In the genomic region with DNA sequence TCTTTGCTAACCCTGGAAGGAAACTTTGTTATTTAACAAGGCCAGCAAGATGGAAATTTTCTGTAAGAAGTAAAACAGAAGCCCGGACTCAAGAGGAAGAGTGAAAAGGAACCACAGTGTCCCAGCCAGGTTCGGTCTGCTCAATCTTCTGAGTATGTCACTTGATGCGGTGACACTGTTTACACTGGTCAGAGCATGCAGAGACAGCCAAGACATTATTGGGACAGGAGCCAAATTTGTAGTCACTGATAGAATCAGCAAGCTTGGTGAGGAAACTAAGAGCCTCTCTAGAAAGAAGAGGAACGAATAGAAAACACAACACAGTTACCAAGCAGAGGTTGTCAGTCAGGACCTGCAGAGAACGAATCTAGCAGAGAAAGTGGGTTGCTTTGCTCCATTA, we compare ENCODE assay signal across 11 mouse cellular contexts.
A peak's percentile ranks its signal among the peaks of the same experiment; 100 is the strongest.
DNase-seq lines count a peak whose midpoint lies in the region; ATAC-seq and TF ChIP-seq lines count a peak whose summit lies in the region.
"Had no signal": no experiment of that assay in that cellular context is flagged by ENCODE, and none has a peak within 500 bp of the region (broad histone marks: within the 10 kb centered on the region; RNA-seq: fewer than 3 reads in every experiment).

No protein-coding gene starts in this region.

- 71% methylated on average over 5 of the region's 5 CpGs for WGBS in kidney, postnatal 0 days
- 77% methylated on average over 5 of the region's 5 CpGs for WGBS in kidney, embryonic 15.5 days
- 88% methylated on average over 5 of the region's 5 CpGs for WGBS in midbrain, embryonic 13.5 days

- no peak overlapping the region for H3K27ac ChIP-seq in kidney, postnatal 0 days
- no peak overlapping the region for H3K27ac ChIP-seq in kidney, embryonic 15.5 days
- H3K27ac ChIP-seq in midbrain, embryonic 13.5 days = no peak overlapping the region
- H3K27ac ChIP-seq: limb, embryonic 12.5 days had no signal

- H3K4me2 ChIP-seq in kidney, postnatal 0 days (ENCODE audit: low read length) = no peak overlapping the region
- no peak overlapping the region for H3K4me2 ChIP-seq in kidney, embryonic 15.5 days
- H3K4me2 ChIP-seq in midbrain, embryonic 13.5 days (replicated peaks) = no peak overlapping the region
- H3K4me2 ChIP-seq: limb, embryonic 12.5 days had no signal

- DNase-seq in gastrocnemius, adult 18-20 months (ENCODE audit: low spot score) = peak; percentile 72
- DNase-seq in gastrocnemius, adult 8-10 months (ENCODE audit: low spot score in 2 of 2) = no peak
- DNase-seq in kidney, postnatal 0 days (ENCODE audit: low spot score) = peak; percentile 4
- peak; percentile 66 for DNase-seq in adipocyte (ENCODE audit: low spot score)
- DNase-seq in lung, postnatal 36 days = peak; percentile 28
- no peak for DNase-seq in layer of hippocampus, postnatal 14 days (ENCODE audit: low spot score in 2 of 2)
- DNase-seq: kidney, postnatal 25 days; layer of hippocampus, postnatal 36 days had no signal

- no peak overlapping the region for H3K4me3 ChIP-seq in kidney, postnatal 0 days (replicated peaks; ENCODE audit: low read depth, low read length)
- no peak overlapping the region for H3K4me3 ChIP-seq in kidney, embryonic 15.5 days (replicated peaks)
- no peak overlapping the region for H3K4me3 ChIP-seq in midbrain, embryonic 13.5 days (replicated peaks)
- H3K4me3 ChIP-seq: limb, embryonic 12.5 days had no signal

- TF ChIP-seq CTCF in kidney, postnatal 0 days (IDR thresholded peaks at IDR 0.05; ENCODE audit: low read depth) = no peak

- H3K9ac ChIP-seq in kidney, postnatal 0 days (ENCODE audit: low read depth, low read length) = no peak overlapping the region
- H3K9ac ChIP-seq in kidney, embryonic 15.5 days = no peak overlapping the region
- no peak overlapping the region for H3K9ac ChIP-seq in midbrain, embryonic 13.5 days (replicated peaks)
- H3K9ac ChIP-seq: limb, embryonic 12.5 days had no signal

- no peak for ATAC-seq in kidney, postnatal 0 days (replicated peaks; ENCODE audit: low FRiP score, low read depth)
- ATAC-seq in kidney, embryonic 15.5 days (replicated peaks; ENCODE audit: low FRiP score) = no peak
- ATAC-seq in midbrain, embryonic 13.5 days = no peak

- H3K4me1 ChIP-seq in kidney, postnatal 0 days (replicated peaks; ENCODE audit: insufficient read depth, low read length) = no peaks in the 10 kb centered on the region
- no peaks in the 10 kb centered on the region for H3K4me1 ChIP-seq in kidney, embryonic 15.5 days
- H3K4me1 ChIP-seq in midbrain, embryonic 13.5 days (replicated peaks) = no peaks in the 10 kb centered on the region; the same call in 1 of the 2 replicates
- H3K4me1 ChIP-seq: limb, embryonic 12.5 days had no signal

- no peaks in the 10 kb centered on the region for H3K9me3 ChIP-seq in kidney, postnatal 0 days (replicated peaks; ENCODE audit: low read length)
- H3K9me3 ChIP-seq in kidney, embryonic 15.5 days (replicated peaks) = no peaks in the 10 kb centered on the region
- H3K9me3 ChIP-seq in midbrain, embryonic 13.5 days = no peaks in the 10 kb centered on the region
- H3K9me3 ChIP-seq: limb, embryonic 12.5 days had no signal

- no peaks in the 10 kb centered on the region for H3K36me3 ChIP-seq in kidney, postnatal 0 days (ENCODE audit: insufficient read depth, low read length)
- no peaks in the 10 kb centered on the region for H3K36me3 ChIP-seq in kidney, embryonic 15.5 days
- no peaks in the 10 kb centered on the region for H3K36me3 ChIP-seq in midbrain, embryonic 13.5 days
- H3K36me3 ChIP-seq: limb, embryonic 12.5 days had no signal

- H3K27me3 ChIP-seq in kidney, postnatal 0 days (ENCODE audit: insufficient read depth, low read length) = no peaks in the 10 kb centered on the region
- no peaks in the 10 kb centered on the region for H3K27me3 ChIP-seq in kidney, embryonic 15.5 days
- no peaks in the 10 kb centered on the region for H3K27me3 ChIP-seq in midbrain, embryonic 13.5 days
- H3K27me3 ChIP-seq: limb, embryonic 12.5 days had no signal

Comparison
In these comparisons a context has a peak if more than half of its experiments do, and no peak if none do; other contexts are left out.
1. DNase-seq: peak in gastrocnemius, adult 18-20 months (single experiment), kidney, postnatal 0 days (single experiment), adipocyte (single experiment) and lung, postnatal 36 days (single experiment); none in gastrocnemius, adult 8-10 months (0 of 2) and layer of hippocampus, postnatal 14 days (0 of 2).